Mouse (Mus musculus) kidney, adult 18-20 months (tissue): ENCODE measurements around the gene Tnnc1.

Source experiments
- DNase-seq: peaks from one replicate; pipeline ENCODE4 v3.0.0; 2021

Gene Tnnc1

GRCm38 (mm10) chr14:31260932-31261331, 52.8 kb downstream of the Tnnc1 start:
- DNase-seq, result no peak
